Mouse (Mus musculus): ENCODE results near the gene Ubac1.

Ubac1 gene

GRCm38 (mm10) chr2:26024138-26025075 lies 2.9 kb upstream of the Ubac1 start:
- DNase-seq (ENCODE audit: low read depth), result peak; percentile 10

DNA sequence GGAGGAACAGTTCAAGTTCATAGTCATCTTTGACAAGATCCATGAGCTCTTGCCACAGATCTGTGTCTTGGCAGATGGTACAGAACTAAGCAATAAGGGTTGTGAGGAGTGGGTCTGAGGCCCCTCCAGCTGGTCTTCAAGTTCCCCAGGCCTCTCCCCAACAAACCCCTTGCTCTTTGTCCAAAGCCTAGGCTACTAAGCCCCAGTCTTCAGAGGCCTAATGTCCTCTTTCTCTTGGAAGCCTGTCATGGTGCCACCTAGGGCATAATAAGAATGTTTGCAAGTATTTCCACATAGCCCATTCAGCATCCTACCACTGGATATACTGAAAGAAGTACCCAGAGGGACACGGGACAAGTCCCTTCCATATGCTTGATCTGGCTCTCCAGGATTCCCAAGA lies 1.1 kb upstream of the Ubac1 start:
- DNase-seq (ENCODE audit: low read depth), result no peak

DNA sequence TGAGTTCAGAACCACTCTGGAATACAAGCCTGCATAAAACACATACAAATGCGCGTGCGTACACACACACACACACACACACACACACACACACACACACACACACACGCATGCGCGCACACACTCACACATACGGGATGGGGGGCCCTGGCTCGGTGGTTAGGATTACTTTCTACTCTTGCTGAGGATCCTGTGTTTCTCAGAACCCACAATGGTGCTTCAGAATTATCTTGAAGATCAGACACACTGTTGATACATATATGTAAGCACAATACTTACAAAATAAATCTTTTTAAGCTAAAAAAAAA lies 665 bp upstream of the Ubac1 start:
- DNase-seq (ENCODE audit: low read depth), result no peak

DNA sequence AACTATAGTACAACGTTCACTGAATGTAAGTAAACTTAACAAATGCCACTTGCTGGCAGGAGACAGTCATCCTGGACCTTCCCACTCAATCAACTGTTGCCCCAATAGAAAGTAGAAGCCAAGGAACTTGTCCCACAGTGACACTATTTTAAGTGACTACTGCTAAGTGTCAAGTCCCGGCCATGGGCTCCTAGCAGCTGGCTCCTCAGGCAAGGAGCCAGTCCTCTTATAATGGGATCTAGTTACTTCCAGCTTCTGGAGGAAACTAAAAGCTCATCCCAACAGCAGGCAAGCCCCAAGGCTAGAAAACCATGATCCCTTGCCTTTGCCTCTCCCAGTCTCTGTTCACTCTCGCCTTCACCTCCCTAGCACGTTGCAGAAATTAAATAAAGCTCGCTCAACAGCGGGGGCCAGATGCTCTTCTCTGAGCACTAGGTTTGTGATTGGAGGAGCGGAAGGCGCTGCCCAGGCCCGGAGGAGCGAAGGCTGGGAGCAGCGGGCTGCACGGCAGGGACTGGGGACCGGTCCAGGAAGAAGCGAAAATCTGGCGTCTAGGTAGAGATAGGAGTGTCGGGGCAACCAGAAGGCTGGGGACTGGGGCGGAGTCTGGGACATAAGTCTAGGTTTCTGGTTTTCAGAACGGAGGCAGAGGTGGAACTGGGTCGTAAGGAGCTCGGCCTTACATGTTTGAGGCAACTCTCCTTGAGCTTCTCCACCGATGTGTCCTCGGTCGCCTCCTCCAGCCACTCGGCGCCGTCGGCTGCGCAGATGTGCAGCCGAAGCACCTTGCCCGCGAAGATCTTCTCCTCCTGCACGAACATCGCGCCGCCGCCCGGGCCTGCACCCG lies 610 bp downstream of the Ubac1 start:
- DNase-seq (ENCODE audit: low read depth), result no peak

GRCm38 (mm10) chr2:26019923-26020322 lies 1.6 kb downstream of the Ubac1 start:
- no peak for DNase-seq (ENCODE audit: low read depth)

- no peak for DNase-seq (ENCODE audit: low read depth)
Observed at GRCm38 (mm10) chr2:26017326-26017725, 4.2 kb downstream of the Ubac1 start.

- DNase-seq (ENCODE audit: low read depth), result no peak
Observed at GRCm38 (mm10) chr2:26013674-26014073, 7.9 kb downstream of the Ubac1 start.

GRCm38 (mm10) chr2:26011420-26011819 lies 10.1 kb downstream of the Ubac1 start:
- no peak for DNase-seq (ENCODE audit: low read depth)

- DNase-seq (ENCODE audit: low read depth), result no peak
Observed at GRCm38 (mm10) chr2:26002001-26002400, 19.5 kb downstream of the Ubac1 start.

DNA sequence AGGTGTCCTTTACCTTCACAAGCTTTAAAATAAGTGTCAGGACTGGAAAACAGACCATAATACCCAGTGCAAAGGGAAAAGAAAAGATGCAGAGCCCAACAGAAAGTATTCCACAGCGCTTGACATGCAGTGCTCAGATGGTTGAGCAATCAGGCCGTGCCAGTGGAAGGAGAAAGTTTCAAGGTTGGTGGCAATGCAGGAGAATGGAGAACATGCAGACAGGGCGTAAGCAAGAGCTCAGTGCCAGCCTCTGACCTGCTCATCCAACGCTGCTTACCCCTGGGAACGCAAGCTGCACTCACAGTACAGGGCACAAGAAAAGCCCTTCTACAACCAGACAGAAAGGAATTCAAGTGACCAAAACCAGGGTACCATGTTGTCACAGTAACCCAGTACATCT lies 20.4 kb downstream of the Ubac1 start:
- no peak for DNase-seq (ENCODE audit: low read depth)

- DNase-seq (ENCODE audit: low read depth), result no peak
Observed at GRCm38 (mm10) chr2:25997716-25998115, 23.8 kb downstream of the Ubac1 start.

DNA sequence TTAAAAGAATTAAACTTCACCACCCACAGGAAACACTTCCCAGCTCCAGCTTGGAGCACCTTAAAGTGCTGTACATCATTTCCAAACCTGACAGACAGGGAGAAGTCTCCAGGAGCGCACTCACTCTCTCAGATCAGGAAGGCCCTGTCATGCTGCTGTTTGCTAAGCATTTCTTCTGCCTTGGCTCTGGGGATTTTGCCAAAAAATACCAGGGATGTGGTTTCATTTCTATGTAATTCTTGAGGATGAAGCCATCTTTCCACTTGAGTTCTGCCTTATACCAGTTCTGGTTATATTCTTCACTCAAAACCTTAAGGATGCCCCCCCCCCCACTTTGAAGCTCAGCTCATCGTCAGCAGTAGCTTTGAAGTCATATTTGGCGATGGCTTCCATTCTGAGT lies 26.8 kb downstream of the Ubac1 start:
- no peak for DNase-seq (ENCODE audit: low read depth)

DNA sequence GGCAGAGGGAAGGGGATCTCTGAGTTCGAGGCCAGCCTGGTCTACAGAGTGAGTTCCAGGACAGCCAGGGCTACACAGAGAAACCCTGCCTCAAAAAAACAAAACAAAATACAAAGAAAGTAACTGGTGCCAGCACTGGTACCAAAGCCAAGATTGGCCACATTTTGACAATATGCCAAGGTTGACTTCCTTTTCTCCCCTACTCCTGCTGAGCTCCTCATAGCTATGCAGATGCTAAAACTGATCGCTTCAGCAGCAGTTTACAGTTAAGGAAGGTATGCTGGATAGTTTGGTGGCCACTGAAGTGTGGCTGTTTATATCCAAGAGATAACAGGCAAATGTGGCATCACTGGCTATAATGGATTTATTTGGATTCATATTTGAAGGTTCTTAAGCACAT lies 29.3 kb downstream of the Ubac1 start:
- DNase-seq (ENCODE audit: low read depth), result no peak

- DNase-seq (ENCODE audit: low read depth), result no peak
Observed at GRCm38 (mm10) chr2:25989651-25990050, 31.9 kb downstream of the Ubac1 start.

DNA sequence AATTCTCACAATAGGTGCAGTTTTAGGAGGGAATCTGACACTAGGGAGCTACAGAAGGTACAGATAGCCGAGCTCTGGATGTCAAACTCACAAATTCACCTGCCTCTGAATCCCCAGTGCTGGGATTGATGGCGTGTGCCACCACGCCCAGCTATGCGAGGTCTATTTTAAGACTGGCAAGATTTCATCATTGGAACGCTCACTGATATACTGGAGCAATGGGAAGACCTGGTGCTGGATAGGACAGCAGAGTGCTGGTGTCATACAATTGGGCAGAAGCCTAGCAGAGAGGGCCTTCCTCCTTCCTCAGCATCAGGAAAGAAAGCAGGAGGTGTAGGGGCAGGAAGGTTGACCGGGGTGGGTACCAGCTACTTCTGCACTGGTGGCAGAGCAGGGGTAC lies 33.7 kb downstream of the Ubac1 start:
- DNase-seq (ENCODE audit: low read depth), result no peak

DNA sequence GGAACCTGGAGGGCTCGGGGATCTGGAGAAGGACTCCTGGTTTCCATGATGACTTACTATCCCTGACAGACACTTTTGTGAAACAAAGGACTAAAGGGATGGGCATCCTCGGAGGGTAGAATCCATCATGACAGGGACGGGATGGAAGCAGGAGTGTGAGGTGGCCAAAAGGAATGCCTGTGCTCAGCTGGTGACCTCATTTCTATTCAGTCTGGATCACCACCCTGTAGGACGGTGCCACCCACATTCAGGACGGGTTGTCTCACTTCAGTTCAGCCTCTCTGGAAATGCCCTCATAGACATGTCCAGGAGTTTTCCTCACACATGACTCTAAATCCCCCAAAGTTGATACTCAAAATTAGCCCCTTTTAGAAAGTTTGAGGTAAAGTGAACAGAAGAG lies 34.9 kb downstream of the Ubac1 start:
- DNase-seq (ENCODE audit: low read depth), result no peak

DNA sequence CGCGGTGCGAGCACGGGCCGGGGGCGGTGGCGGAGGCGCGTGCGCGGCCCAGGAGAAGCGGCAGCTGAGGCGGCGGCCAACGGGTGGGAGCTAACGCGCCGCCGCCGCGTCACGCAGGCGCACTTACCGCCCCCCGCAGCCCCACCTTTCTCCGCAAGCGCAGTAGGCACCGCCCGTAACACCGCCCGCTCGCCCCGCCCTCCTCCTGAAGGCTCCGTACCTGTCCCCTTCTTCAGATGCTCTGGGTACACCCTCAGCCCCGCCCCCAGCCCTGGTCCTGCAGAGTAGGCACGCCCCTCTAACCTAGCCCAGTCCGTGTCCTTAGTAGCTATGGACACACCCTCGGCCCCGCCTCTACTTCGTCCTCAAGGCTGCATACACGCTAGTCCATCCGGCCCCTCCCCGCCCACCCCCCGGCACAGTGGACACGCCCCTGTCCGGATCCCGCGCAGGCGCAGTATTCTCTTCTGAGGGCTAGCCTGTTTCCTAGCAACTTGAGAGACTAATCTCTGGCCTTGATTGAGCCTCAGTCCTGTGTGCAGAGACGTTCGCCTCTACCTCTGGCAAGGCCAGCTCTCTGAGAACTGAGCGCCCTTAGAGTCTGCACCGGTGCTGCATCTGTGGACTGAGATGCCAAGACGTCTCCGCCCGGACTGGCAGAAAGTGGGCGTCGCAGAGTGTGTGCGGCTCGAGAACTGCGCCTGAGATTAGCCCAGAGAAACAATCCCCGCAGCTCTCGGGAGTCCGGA lies 38.2 kb downstream of the Ubac1 start, which contains the start of gene Camsap1:
Camsap1 (minus strand) TSS at position 124 of the 749 bp plus-strand sequence.
- DNase-seq (ENCODE audit: low read depth), result peak; percentile 99

DNA sequence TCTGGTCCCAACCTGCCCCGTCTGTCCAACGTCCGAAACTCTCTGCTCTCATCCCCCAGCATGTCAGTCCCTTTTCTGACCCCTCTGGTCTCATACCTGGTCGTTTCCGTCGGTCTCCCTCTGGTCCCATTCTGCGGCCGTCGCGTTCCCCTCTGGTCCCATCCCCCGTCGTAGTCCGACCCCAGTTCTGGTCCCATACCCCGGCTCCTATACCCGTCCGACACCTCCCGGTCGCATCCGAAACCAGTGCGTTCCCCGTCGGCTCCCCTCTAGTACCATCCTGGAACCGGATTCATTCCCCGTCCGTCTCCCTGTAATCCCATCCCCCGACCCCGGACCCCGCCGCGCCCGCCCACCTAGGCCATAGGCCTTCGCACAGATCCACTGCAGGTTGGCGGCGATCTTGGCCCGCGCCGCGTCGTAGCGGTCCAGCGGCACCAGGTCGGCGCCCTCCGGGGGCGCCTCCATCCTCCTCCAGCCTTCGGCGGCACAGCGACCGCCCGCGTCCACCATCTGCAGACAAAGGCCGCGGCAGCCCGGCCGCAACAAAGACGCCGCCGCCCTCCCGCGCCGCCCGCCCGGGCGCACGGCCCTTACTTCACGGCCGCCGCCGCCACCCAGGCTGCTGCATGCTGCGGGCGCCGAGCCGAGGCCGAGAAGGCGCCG lies 39.0 kb downstream of the Ubac1 start:
- DNase-seq (ENCODE audit: low read depth), result no peak

DNA sequence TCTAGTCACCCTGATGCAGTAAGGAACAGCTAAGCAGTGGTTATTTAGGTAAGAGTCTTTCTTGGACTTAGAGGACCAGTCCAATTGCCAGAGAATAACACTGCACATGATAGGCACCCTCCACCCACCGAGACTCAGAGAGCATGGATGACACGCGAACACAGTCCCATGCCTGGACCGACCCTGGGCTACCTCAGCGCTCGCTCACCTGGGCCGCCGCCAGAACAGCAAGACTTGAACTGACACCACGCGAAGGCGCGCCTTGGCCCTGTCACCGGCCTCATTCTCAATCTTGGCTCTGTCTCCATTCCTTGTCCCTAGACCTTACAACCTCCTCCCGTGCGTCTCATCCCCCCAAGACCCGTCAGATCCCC lies 39.5 kb downstream of the Ubac1 start:
- no peak for DNase-seq (ENCODE audit: low read depth)

GRCm38 (mm10) chr2:25978997-25979396 lies 42.5 kb downstream of the Ubac1 start:
- no peak for DNase-seq (ENCODE audit: low read depth)

DNA sequence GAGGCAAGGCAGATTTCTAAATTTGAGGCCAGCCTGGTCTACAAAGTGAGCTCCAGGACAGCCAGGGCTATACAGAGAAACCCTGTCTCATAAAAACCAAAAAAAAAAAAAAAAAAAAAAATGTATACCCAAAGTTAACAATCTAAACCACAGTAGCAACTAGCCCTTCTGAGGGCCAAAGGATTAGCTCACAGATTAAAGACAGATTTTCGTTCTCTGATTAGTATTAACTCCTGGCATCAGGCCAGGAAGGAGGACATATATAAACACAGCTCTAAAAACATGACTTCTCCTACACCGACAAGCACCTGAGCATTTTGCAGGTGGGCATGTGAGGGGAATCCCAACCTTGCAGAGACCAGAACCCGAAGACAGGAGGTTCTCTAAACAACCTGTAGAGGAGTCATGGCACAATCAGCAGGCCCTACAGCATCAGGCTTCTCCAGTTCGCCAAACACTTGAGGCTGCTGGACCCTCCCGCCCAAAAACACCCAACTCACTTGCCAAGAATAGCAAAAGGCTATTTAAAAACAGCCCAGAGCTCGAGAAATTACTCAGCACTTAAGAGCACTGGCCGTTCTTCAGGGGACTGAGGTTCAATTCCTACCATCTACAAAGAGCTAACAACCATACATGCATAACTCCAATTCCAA lies 43.8 kb downstream of the Ubac1 start:
- DNase-seq (ENCODE audit: low read depth), result peak; percentile 59

Measured in fibroblast of lung, adult 2 months (primary cell).